Mouse (Mus musculus): Measurements from ENCODE around the gene Knstrn. TPM values are rescaled to one million over a fixed set of nuclear protein-coding genes. Genes with fewer than 3 reads are reported as not detected.

The Knstrn gene
- polyA plus RNA-seq, 1 experiment from 2014 or later: 57.5 TPM

DNA sequence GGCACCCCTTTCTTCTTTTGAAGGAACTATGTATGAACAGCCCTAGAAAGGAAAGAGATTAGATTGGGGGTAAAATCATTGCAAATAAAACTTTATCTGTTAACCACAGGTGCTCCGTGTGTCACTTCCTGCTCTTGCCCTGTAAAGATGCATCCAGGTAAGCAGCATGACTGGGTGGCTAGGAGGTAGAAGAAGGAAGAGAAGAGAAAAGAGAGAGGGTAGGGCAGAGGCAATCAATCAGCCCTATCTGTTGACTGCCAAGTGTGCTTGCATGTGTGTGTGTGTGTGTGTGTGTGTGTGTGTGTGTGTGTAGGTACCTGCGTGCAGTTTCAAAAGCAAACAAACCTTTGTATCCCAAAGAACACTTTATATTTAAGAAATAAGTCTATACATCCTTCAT, 39.3 kb upstream of the Knstrn start:
- no peak for TF ChIP-seq CTCF (IDR thresholded peaks at IDR 0.05; ENCODE audit: low read depth)
- 85% methylated on average over 2 of the region's 2 CpGs for WGBS
- H3K4me2 ChIP-seq (ENCODE audit: low read length): no peak overlapping the region

DNA sequence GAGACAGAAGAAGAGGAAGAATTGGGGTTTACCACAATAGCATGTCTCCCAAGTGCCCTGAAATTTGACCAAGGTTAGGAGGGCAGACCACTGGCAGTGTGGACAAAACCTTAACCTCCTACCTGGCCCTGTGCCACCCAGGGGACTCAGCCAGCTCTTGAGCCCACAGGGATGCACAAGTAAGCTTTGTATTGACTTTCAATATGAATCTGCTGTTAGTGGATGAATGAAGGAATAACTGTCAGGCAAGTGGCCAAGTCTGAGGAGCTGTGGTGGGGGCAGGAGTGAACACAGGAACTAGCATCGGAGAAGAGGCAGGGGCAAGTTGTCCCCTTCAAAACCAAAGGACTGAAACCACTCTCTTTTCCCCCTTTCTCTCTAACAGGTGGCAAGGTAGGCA, 38.4 kb upstream of the Knstrn start:
- ATAC-seq (replicated peaks; ENCODE audit: low FRiP score, low read depth) (no peak), DNase-seq (ENCODE audit: low spot score) (no peak)
- no peaks in the 10 kb centered on the region for H3K9me3 ChIP-seq (replicated peaks; ENCODE audit: low read length)
- no peaks in the 10 kb centered on the region for H3K36me3 ChIP-seq (ENCODE audit: insufficient read depth, low read length)
- H3K27ac ChIP-seq: no peak overlapping the region
- TF ChIP-seq CTCF (IDR thresholded peaks at IDR 0.05; ENCODE audit: low read depth): no peak
- H3K27me3 ChIP-seq (ENCODE audit: insufficient read depth, low read length): no peaks in the 10 kb centered on the region
- 60% methylated on average over 1 of the region's 1 CpGs for WGBS
- no peak overlapping the region for H3K4me2 ChIP-seq (ENCODE audit: low read length)
- 0 out of 2 replicates have a peak, but pooled peaks cover 3% of the 10 kb centered on the region for H3K4me1 ChIP-seq (replicated peaks; ENCODE audit: insufficient read depth, low read length)
- H3K4me3 ChIP-seq (replicated peaks; ENCODE audit: low read depth, low read length): no peak overlapping the region
- no peak overlapping the region for H3K9ac ChIP-seq (ENCODE audit: low read depth, low read length)

More for the DNA sequence above, 39.3 kb upstream of the Knstrn start:
- Histone ChIP-seq H3K4me3 (replicated peaks; ENCODE audit: low read depth, low read length) (no peak overlapping the region), H3K27ac (no peak overlapping the region), H3K36me3 (ENCODE audit: insufficient read depth, low read length) (no peaks in the 10 kb centered on the region), H3K9ac (ENCODE audit: low read depth, low read length) (no peak overlapping the region), H3K27me3 (ENCODE audit: insufficient read depth, low read length) (no peaks in the 10 kb centered on the region), H3K9me3 (replicated peaks; ENCODE audit: low read length) (no peaks in the 10 kb centered on the region), H3K4me1 (replicated peaks; ENCODE audit: insufficient read depth, low read length) (no peaks in the 10 kb centered on the region)
- no peak for ATAC-seq (replicated peaks; ENCODE audit: low FRiP score, low read depth)
- no peak for DNase-seq (ENCODE audit: low spot score)

GRCm38 (mm10) chr2:118775846-118776245, 38.0 kb upstream of the Knstrn start:
- Histone ChIP-seq H3K9ac (ENCODE audit: low read depth, low read length) (no peak overlapping the region), H3K4me1 (replicated peaks; ENCODE audit: insufficient read depth, low read length) (0 out of 2 replicates have a peak, but pooled peaks cover 3% of the 10 kb centered on the region), H3K27ac (no peak overlapping the region), H3K4me3 (replicated peaks; ENCODE audit: low read depth, low read length) (no peak overlapping the region), H3K36me3 (ENCODE audit: insufficient read depth, low read length) (no peaks in the 10 kb centered on the region), H3K27me3 (ENCODE audit: insufficient read depth, low read length) (no peaks in the 10 kb centered on the region), H3K9me3 (replicated peaks; ENCODE audit: low read length) (no peaks in the 10 kb centered on the region), H3K4me2 (ENCODE audit: low read length) (no peak overlapping the region)
- ATAC-seq (replicated peaks; ENCODE audit: low FRiP score, low read depth) (no peak), DNase-seq (ENCODE audit: low spot score) (no peak)
- WGBS: 64% methylated on average over 3 of the region's 4 CpGs
- no peak for TF ChIP-seq CTCF (IDR thresholded peaks at IDR 0.05; ENCODE audit: low read depth)

DNA sequence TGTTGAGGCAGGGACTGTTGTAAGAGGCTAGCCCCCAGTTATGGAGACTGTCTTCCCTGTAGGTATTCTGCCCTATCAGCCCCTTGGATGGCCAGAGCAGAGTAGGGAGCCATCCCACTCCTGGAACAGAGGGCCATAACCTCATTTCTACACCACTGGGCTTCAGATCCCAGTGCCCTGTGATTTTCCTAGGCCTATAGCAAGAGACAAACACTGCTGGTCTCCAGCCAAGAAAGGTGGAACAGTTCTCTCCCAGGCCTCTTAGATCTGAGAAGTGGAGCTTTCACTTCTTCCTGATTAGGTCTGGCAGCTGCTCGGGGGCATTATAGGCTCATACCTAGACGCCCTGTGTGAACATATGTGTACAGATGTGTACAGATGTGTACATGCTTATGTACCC, 37.5 kb upstream of the Knstrn start:
- ATAC-seq (replicated peaks; ENCODE audit: low FRiP score, low read depth): no peak
- DNase-seq (ENCODE audit: low spot score): no peak
- no peak for TF ChIP-seq CTCF (IDR thresholded peaks at IDR 0.05; ENCODE audit: low read depth)
- H3K4me3 ChIP-seq (replicated peaks; ENCODE audit: low read depth, low read length): no peak overlapping the region
- H3K4me2 ChIP-seq (ENCODE audit: low read length): no peak overlapping the region
- 0 out of 2 replicates have a peak, but pooled peaks cover 3% of the 10 kb centered on the region for H3K4me1 ChIP-seq (replicated peaks; ENCODE audit: insufficient read depth, low read length)
- 66% methylated on average over 2 of the region's 2 CpGs for WGBS
- H3K9me3 ChIP-seq (replicated peaks; ENCODE audit: low read length): no peaks in the 10 kb centered on the region
- H3K36me3 ChIP-seq (ENCODE audit: insufficient read depth, low read length): no peaks in the 10 kb centered on the region
- no peaks in the 10 kb centered on the region for H3K27me3 ChIP-seq (ENCODE audit: insufficient read depth, low read length)
- H3K9ac ChIP-seq (ENCODE audit: low read depth, low read length): no peak overlapping the region
- no peak overlapping the region for H3K27ac ChIP-seq

DNA sequence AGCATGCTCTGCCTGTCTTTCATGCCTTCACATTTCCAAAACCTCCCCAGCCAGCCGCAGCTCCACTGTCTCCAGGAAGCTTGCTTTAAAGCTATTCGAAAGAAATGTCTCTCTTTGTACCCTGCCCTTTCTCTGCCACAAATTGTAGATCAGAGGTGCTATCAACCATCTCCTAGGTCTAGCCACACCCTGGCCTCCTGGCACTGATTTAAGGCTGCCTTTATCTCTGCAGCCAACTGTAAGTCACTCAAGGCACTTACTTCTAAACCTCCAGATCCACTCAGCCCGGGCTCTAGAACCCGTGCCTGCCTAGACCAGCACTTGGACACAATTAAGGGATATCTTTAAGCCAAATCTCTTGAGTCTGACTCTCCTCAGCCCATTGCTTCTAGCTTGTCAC, 35.4 kb upstream of the Knstrn start:
- H3K27ac ChIP-seq: no peak overlapping the region
- no peak overlapping the region for H3K4me3 ChIP-seq (replicated peaks; ENCODE audit: low read depth, low read length)
- H3K4me2 ChIP-seq (ENCODE audit: low read length): no peak overlapping the region
- WGBS: 73% methylated on average over 4 of the region's 4 CpGs
- no peak overlapping the region for H3K9ac ChIP-seq (ENCODE audit: low read depth, low read length)
- ATAC-seq (replicated peaks; ENCODE audit: low FRiP score, low read depth) (no peak), DNase-seq (ENCODE audit: low spot score) (no peak)
- no peak for TF ChIP-seq CTCF (IDR thresholded peaks at IDR 0.05; ENCODE audit: low read depth)
- no peaks in the 10 kb centered on the region for H3K9me3 ChIP-seq (replicated peaks; ENCODE audit: low read length)
- no peaks in the 10 kb centered on the region for H3K36me3 ChIP-seq (ENCODE audit: insufficient read depth, low read length)
- no peaks in the 10 kb centered on the region for H3K27me3 ChIP-seq (ENCODE audit: insufficient read depth, low read length)
- 0 out of 2 replicates have a peak, but pooled peaks cover 3% of the 10 kb centered on the region for H3K4me1 ChIP-seq (replicated peaks; ENCODE audit: insufficient read depth, low read length)

- H3K4me2 ChIP-seq (ENCODE audit: low read length): peak overlapping the region; percentile 64
- no peak for TF ChIP-seq CTCF (IDR thresholded peaks at IDR 0.05; ENCODE audit: low read depth)
- WGBS: 12% methylated on average over 10 of the region's 10 CpGs
- peak overlapping the region; percentile 18; the same call in 1 of the 2 replicates for H3K4me3 ChIP-seq (replicated peaks; ENCODE audit: low read depth, low read length)
- DNase-seq (ENCODE audit: low spot score) (no peak), ATAC-seq (replicated peaks; ENCODE audit: low FRiP score, low read depth) (no peak)
- no peak overlapping the region for H3K27ac ChIP-seq
- no peak overlapping the region for H3K9ac ChIP-seq (ENCODE audit: low read depth, low read length)
- H3K36me3 ChIP-seq (ENCODE audit: insufficient read depth, low read length): no peaks in the 10 kb centered on the region
- 0 out of 2 replicates have a peak, but pooled peaks cover 3% of the 10 kb centered on the region for H3K4me1 ChIP-seq (replicated peaks; ENCODE audit: insufficient read depth, low read length)
- no peaks in the 10 kb centered on the region for H3K9me3 ChIP-seq (replicated peaks; ENCODE audit: low read length)
- no peaks in the 10 kb centered on the region for H3K27me3 ChIP-seq (ENCODE audit: insufficient read depth, low read length)
Observed at GRCm38 (mm10) chr2:118779065-118779464, 34.7 kb upstream of the Knstrn start.

Data from kidney, postnatal 0 days (tissue).